Mouse (Mus musculus): ENCODE measurements around the gene Antxr1. TPM values are rescaled to one million over a fixed set of nuclear protein-coding genes. Genes with fewer than 3 reads are reported as not detected.

The Antxr1 gene
- total RNA-seq (2021): 24.9 and 26.5 TPM in 2 replicates
- long read RNA-seq, experiment 1, partial matches to known transcripts: 0 of 2 reads
- long read RNA-seq, experiment 1, other reads (novel, unspliced or antisense): 2 of 2 reads
- long read RNA-seq, experiment 2: 0 reads

GRCm38 (mm10) chr6:87335091-87335934 is at the start of gene Antxr1:
Gene Antxr1, minus strand, starts transcription at chr6:87335821.
- peak; percentile 77 for DNase-seq

- DNase-seq: peak; percentile 27
Measured at GRCm38 (mm10) chr6:87384761-87385160, 49.1 kb upstream of the Antxr1 start.

GRCm38 (mm10) chr6:87383926-87384691 is 48.5 kb upstream of the Antxr1 start:
- DNase-seq: peak; percentile 32

- no peak for DNase-seq
Measured at GRCm38 (mm10) chr6:87373057-87373456, 37.4 kb upstream of the Antxr1 start, which contains the start of gene Gkn2. Gene Gkn2, plus strand, starts transcription at chr6:87373357.

GRCm38 (mm10) chr6:87369223-87369622 is 33.6 kb upstream of the Antxr1 start:
- no peak for DNase-seq

- no peak for DNase-seq
Measured at GRCm38 (mm10) chr6:87354441-87354840, 18.8 kb upstream of the Antxr1 start.

- no peak for DNase-seq
Measured at GRCm38 (mm10) chr6:87350829-87351228, 15.2 kb upstream of the Antxr1 start, which contains the start of gene Gkn1. Gene Gkn1, minus strand, starts transcription at chr6:87350942.

GRCm38 (mm10) chr6:87335935-87336295 is 294 bp upstream of the Antxr1 start:
- no peak for DNase-seq

- DNase-seq: peak; percentile 48
Measured at GRCm38 (mm10) chr6:87334361-87335090, 1.1 kb downstream of the Antxr1 start.

GRCm38 (mm10) chr6:87332380-87332779 is 3.2 kb downstream of the Antxr1 start:
- DNase-seq: peak; percentile 27

GRCm38 (mm10) chr6:87328265-87329173 is 7.1 kb downstream of the Antxr1 start:
- DNase-seq: no peak

GRCm38 (mm10) chr6:87326932-87327331 is 8.7 kb downstream of the Antxr1 start:
- no peak for DNase-seq

GRCm38 (mm10) chr6:87323381-87323780 is 12.2 kb downstream of the Antxr1 start:
- peak; percentile 69 for DNase-seq

- DNase-seq: no peak
Measured at GRCm38 (mm10) chr6:87318651-87319050, 17.0 kb downstream of the Antxr1 start.

GRCm38 (mm10) chr6:87316966-87317365 is 18.7 kb downstream of the Antxr1 start:
- peak; percentile 36 for DNase-seq

GRCm38 (mm10) chr6:87312761-87313160 is 22.9 kb downstream of the Antxr1 start:
- no peak for DNase-seq

- DNase-seq: no peak
Measured at GRCm38 (mm10) chr6:87304486-87304885, 31.1 kb downstream of the Antxr1 start.

- no peak for DNase-seq
Measured at GRCm38 (mm10) chr6:87302746-87303145, 32.9 kb downstream of the Antxr1 start.

- DNase-seq: no peak
Measured at GRCm38 (mm10) chr6:87301991-87302390, 33.6 kb downstream of the Antxr1 start.

GRCm38 (mm10) chr6:87294904-87295303 is 40.7 kb downstream of the Antxr1 start:
- DNase-seq: no peak
